Mouse (Mus musculus): ENCODE data around the gene Gm15140. TPM values are rescaled to one million over a fixed set of nuclear protein-coding genes. Genes with fewer than 3 reads are reported as not detected.

Gene Gm15140
- not detected in 2 replicates for polyA plus RNA-seq (2021; fragmentation: Nextera tagmentation)
- long read RNA-seq, experiment 1, result 0 reads
- long read RNA-seq, experiment 2, result 0 reads

GRCm38 (mm10) chrX:154120585-154120984, at the start of gene Gm15140:
Gene Gm15140, minus strand, starts transcription at chrX:154120685.

Other genes starting within 250 kb of the Gm15140 start
- not detected in 2 replicates for gene Samt1, start 108.0 kb downstream of the Gm15140 start, polyA plus RNA-seq (2021; fragmentation: Nextera tagmentation)
- gene 4921511M17Rik, start 86.9 kb downstream of the Gm15140 start, polyA plus RNA-seq (2021; fragmentation: Nextera tagmentation), result not detected in 2 replicates
- gene Gm10057, start 65.6 kb downstream of the Gm15140 start, polyA plus RNA-seq (2021; fragmentation: Nextera tagmentation), result not detected in 2 replicates
- not detected in 2 replicates for gene 4930524N10Rik, start 222.7 kb upstream of the Gm15140 start, polyA plus RNA-seq (2021; fragmentation: Nextera tagmentation)